Mouse (Mus musculus): ENCODE data around the gene Abcc5. TPM values are rescaled to one million over a fixed set of nuclear protein-coding genes. Genes with fewer than 3 reads are reported as not detected.
"Not testable (repeated sequence)": the region's sequence is repeated elsewhere in the genome, so short reads cannot be mapped to it uniquely, and the experiment has no call there.

Abcc5 gene
- polyA plus RNA-seq, 1 experiment from 2014 or later, result 65.8 TPM

- H3K9me3 ChIP-seq, result no peaks in the 10 kb centered on the region
- no peak overlapping the region for H3K4me3 ChIP-seq
- no peaks in the 10 kb centered on the region for H3K36me3 ChIP-seq
- no peak overlapping the region for H3K27ac ChIP-seq
- WGBS, result 69% methylated on average over 7 of the region's 7 CpGs
- no peaks in the 10 kb centered on the region for H3K4me1 ChIP-seq (replicated peaks)
- no peak for DNase-seq (ENCODE audit: low spot score)
- no peaks in the 10 kb centered on the region for H3K27me3 ChIP-seq (ENCODE audit: insufficient read depth, poor library complexity, severe bottlenecking)
Measured at GRCm38 (mm10) chr16:20444831-20445388, 18.7 kb upstream of the Abcc5 start.

GRCm38 (mm10) chr16:20442871-20443270 is 16.7 kb upstream of the Abcc5 start:
- no peaks in the 10 kb centered on the region for H3K9me3 ChIP-seq
- no peak for DNase-seq (ENCODE audit: low spot score)
- H3K36me3 ChIP-seq, result no peaks in the 10 kb centered on the region
- no peaks in the 10 kb centered on the region for H3K27me3 ChIP-seq (ENCODE audit: insufficient read depth, poor library complexity, severe bottlenecking)
- H3K27ac ChIP-seq, result no peak overlapping the region
- WGBS, result 86% methylated on average over 2 of the region's 2 CpGs
- no peak overlapping the region for H3K4me3 ChIP-seq
- H3K4me1 ChIP-seq (replicated peaks), result no peaks in the 10 kb centered on the region

GRCm38 (mm10) chr16:20438673-20439415 is 12.7 kb upstream of the Abcc5 start:
- Histone ChIP-seq H3K27me3 (ENCODE audit: insufficient read depth, poor library complexity, severe bottlenecking) (no peaks in the 10 kb centered on the region), H3K9me3 (no peaks in the 10 kb centered on the region), H3K4me1 (replicated peaks) (no peaks in the 10 kb centered on the region), H3K4me3 (no peak overlapping the region), H3K36me3 (no peaks in the 10 kb centered on the region), H3K27ac (no peak overlapping the region)
- 92% methylated on average over 11 of the region's 11 CpGs for WGBS
- DNase-seq (ENCODE audit: low spot score), result no peak

GRCm38 (mm10) chr16:20438046-20438445 is 11.9 kb upstream of the Abcc5 start:
- WGBS, result 78% methylated on average over 1 of the region's 1 CpGs
- not testable (repeated sequence) for H3K4me1 ChIP-seq (replicated peaks); H3K4me3 ChIP-seq; DNase-seq (ENCODE audit: low spot score); H3K36me3 ChIP-seq; H3K9me3 ChIP-seq; H3K27me3 ChIP-seq (ENCODE audit: insufficient read depth, poor library complexity, severe bottlenecking); H3K27ac ChIP-seq

- no peaks in the 10 kb centered on the region for H3K4me1 ChIP-seq (replicated peaks)
- no peak overlapping the region for H3K27ac ChIP-seq
- H3K27me3 ChIP-seq (ENCODE audit: insufficient read depth, poor library complexity, severe bottlenecking), result no peaks in the 10 kb centered on the region
- no peaks in the 10 kb centered on the region for H3K36me3 ChIP-seq
- no peak overlapping the region for H3K4me3 ChIP-seq
- 87% methylated on average over 3 of the region's 3 CpGs for WGBS
- DNase-seq (ENCODE audit: low spot score), result no peak
- no peaks in the 10 kb centered on the region for H3K9me3 ChIP-seq
Measured at GRCm38 (mm10) chr16:20436281-20436680, 10.1 kb upstream of the Abcc5 start.

- Histone ChIP-seq H3K4me1 (replicated peaks) (peaks cover 16% of the 10 kb centered on the region), H3K27me3 (ENCODE audit: insufficient read depth, poor library complexity, severe bottlenecking) (no peaks in the 10 kb centered on the region), H3K36me3 (no peaks in the 10 kb centered on the region), H3K9me3 (no peaks in the 10 kb centered on the region), H3K4me3 (no peak overlapping the region), H3K27ac (no peak overlapping the region)
- WGBS, result 85% methylated on average over 5 of the region's 5 CpGs
- no peak for DNase-seq (ENCODE audit: low spot score)
Measured at GRCm38 (mm10) chr16:20429328-20429727, 3.1 kb upstream of the Abcc5 start.

- Histone ChIP-seq H3K9me3 (no peaks in the 10 kb centered on the region), H3K4me1 (replicated peaks) (peaks cover 19% of the 10 kb centered on the region), H3K36me3 (no peaks in the 10 kb centered on the region), H3K27ac (no peak overlapping the region), H3K27me3 (ENCODE audit: insufficient read depth, poor library complexity, severe bottlenecking) (no peaks in the 10 kb centered on the region), H3K4me3 (no peak overlapping the region)
- no peak for DNase-seq (ENCODE audit: low spot score)
- 81% methylated on average over 4 of the region's 4 CpGs for WGBS
Measured at GRCm38 (mm10) chr16:20427566-20427965, 1.4 kb upstream of the Abcc5 start.

GRCm38 (mm10) chr16:20424719-20425650 is 1.2 kb downstream of the Abcc5 start:
- Histone ChIP-seq H3K27me3 (ENCODE audit: insufficient read depth, poor library complexity, severe bottlenecking) (no peaks in the 10 kb centered on the region), H3K27ac (peak overlapping the region; percentile 91), H3K36me3 (peaks cover 22% of the 10 kb centered on the region), H3K4me1 (replicated peaks) (peaks cover 19% of the 10 kb centered on the region), H3K4me3 (peak overlapping the region; percentile 80), H3K9me3 (no peaks in the 10 kb centered on the region)
- no peak for DNase-seq (ENCODE audit: low spot score)
- 61% methylated on average over 10 of the region's 10 CpGs for WGBS

- no peak overlapping the region for H3K4me3 ChIP-seq
- 89% methylated on average over 7 of the region's 7 CpGs for WGBS
- H3K9me3 ChIP-seq, result no peaks in the 10 kb centered on the region
Measured at GRCm38 (mm10) chr16:20424226-20424663, 1.9 kb downstream of the Abcc5 start.

GRCm38 (mm10) chr16:20422938-20423730 is 3.1 kb downstream of the Abcc5 start:
- 86% methylated on average over 6 of the region's 6 CpGs for WGBS

More at GRCm38 (mm10) chr16:20424226-20424663, 1.9 kb downstream of the Abcc5 start:
- no peak for DNase-seq (ENCODE audit: low spot score)
- Histone ChIP-seq H3K36me3 (peaks cover 28% of the 10 kb centered on the region), H3K27me3 (ENCODE audit: insufficient read depth, poor library complexity, severe bottlenecking) (no peaks in the 10 kb centered on the region), H3K27ac (no peak overlapping the region), H3K4me1 (replicated peaks) (peaks cover 19% of the 10 kb centered on the region)

GRCm38 (mm10) chr16:20418054-20418453 is 8.1 kb downstream of the Abcc5 start:
- no peak for DNase-seq (ENCODE audit: low spot score)
- Histone ChIP-seq H3K9me3 (no peaks in the 10 kb centered on the region), H3K4me1 (replicated peaks) (no peaks in the 10 kb centered on the region), H3K27me3 (ENCODE audit: insufficient read depth, poor library complexity, severe bottlenecking) (no peaks in the 10 kb centered on the region), H3K36me3 (peaks cover 40% of the 10 kb centered on the region), H3K27ac (no peak overlapping the region), H3K4me3 (no peak overlapping the region)
- WGBS, result 92% methylated on average over 2 of the region's 2 CpGs

More at GRCm38 (mm10) chr16:20422938-20423730, 3.1 kb downstream of the Abcc5 start:
- Histone ChIP-seq H3K36me3 (peaks cover 28% of the 10 kb centered on the region), H3K4me3 (no peak overlapping the region), H3K27ac (no peak overlapping the region), H3K4me1 (replicated peaks) (peaks cover 19% of the 10 kb centered on the region), H3K9me3 (no peaks in the 10 kb centered on the region), H3K27me3 (ENCODE audit: insufficient read depth, poor library complexity, severe bottlenecking) (no peaks in the 10 kb centered on the region)
- no peak for DNase-seq (ENCODE audit: low spot score)

GRCm38 (mm10) chr16:20416262-20416661 is 9.9 kb downstream of the Abcc5 start:
- Histone ChIP-seq H3K27me3 (ENCODE audit: insufficient read depth, poor library complexity, severe bottlenecking) (no peaks in the 10 kb centered on the region), H3K36me3 (peaks cover 29% of the 10 kb centered on the region), H3K4me1 (replicated peaks) (no peaks in the 10 kb centered on the region), H3K4me3 (no peak overlapping the region), H3K27ac (no peak overlapping the region), H3K9me3 (no peaks in the 10 kb centered on the region)
- DNase-seq (ENCODE audit: low spot score), result no peak
- WGBS, result 92% methylated on average over 2 of the region's 2 CpGs

Measured in hindbrain, embryonic 10.5 days (tissue).